Mouse (Mus musculus): ENCODE data around the gene Fez2.

GRCm38 (mm10) chr17:78465500-78465899, 47.5 kb upstream of the Fez2 start:
- TF ChIP-seq CTCF (IDR thresholded peaks at IDR 0.05; ENCODE audit: low read depth), result no peak
- no peak for TF ChIP-seq EP300 (IDR thresholded peaks at IDR 0.05; ENCODE audit: low read depth)

Data from liver, postnatal 0 days (tissue).